Mouse (Mus musculus): ENCODE results near the gene Magi1.

DNA sequence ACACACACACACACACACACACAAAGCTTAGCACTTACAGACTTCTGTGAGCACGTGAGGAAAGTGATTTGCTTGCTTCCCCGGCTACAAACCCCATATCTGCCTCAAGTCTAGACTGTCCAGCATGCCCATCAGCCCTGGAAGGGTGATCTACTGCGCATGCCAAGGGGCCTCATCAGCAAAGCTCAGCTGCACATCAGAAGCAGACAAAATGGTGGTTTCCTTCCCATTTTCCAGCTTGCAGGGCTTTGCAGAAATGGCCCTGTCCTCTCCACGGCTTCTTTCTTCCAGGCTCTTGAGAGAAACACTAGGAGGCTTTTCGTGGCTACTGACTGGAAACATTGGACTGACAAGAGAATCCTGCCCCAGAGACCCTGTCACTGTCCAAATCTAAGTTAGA is 149.6 kb downstream of the Magi1 start:
- TF ChIP-seq NRF1 (IDR thresholded peaks at IDR 0.05; ENCODE audit: insufficient read depth, low read depth, low read length, poor library complexity, severe bottlenecking) (no peak), KAT2A (conservative IDR thresholded peaks at IDR 0.05; ENCODE audit: low read depth, low read length) (no peak), CTCF (IDR thresholded peaks at IDR 0.05 in 2 of 3, conservative IDR thresholded peaks at IDR 0.05 in 1 of 3; ENCODE audit: control insufficient read depth in 1 of 3, insufficient read depth in 1 of 3, low read depth in 2 of 3, low read length in 3 of 3, poor library complexity in 1 of 3, severe bottlenecking in 1 of 3) (no peak), POLR2A (IDR thresholded peaks at IDR 0.05; ENCODE audit: control insufficient read depth in 1 of 2, insufficient read depth in 1 of 2, low read depth in 1 of 2, low read length in 2 of 2, poor library complexity in 1 of 2) (no peak)

Measured in MEL (cell line).